Mouse (Mus musculus) mesoderm, embryonic 11.5 days (tissue): ENCODE measurements around the gene Rbfox1.

Experiments
- DNase-seq: peaks from one replicate; pipeline ENCODE4 v3.0.0-alpha.2; 2012; ENCODE audit warnings: low read depth, low spot score

Rbfox1 gene

DNA sequence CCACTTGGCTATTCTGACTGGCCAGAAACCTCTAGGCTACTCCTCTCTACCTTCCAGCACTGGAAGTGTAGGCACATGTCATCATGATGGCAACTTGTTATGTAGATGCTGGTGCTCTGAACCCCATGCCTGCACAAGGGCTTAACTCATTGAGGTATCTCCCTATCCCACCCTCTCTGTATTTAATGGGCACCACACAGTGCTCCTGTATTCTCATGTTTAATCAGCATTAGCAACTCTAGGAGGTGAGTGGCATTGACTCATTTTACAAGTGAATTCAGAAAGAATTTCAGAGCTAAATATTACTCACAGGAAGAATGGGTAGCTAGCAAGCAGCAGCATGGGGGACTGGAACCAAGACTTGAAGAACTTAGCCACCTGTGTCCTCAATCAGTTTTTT is 321.3 kb downstream of the Rbfox1 start:
- DNase-seq = no peak

DNA sequence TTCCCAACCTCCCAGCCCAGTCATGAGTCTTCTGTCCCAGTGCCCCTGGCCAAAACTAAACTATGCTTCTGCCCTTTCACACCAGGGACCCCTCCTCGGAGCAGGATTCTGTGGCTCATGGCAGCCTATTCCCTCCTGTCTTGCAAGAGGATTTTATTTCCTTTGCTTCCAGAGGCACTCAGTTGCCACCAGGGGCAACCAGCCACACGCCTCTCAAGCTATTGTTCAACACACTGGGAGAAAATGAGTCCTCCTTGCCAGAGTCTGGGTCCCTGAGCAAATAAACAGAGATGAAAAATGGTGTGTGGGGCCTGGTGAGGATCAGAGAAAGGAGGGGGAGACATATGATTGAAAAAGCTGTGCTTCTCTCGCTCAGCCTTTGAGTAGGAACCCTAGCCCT is 327.8 kb downstream of the Rbfox1 start:
- DNase-seq = peak; percentile 5

DNA sequence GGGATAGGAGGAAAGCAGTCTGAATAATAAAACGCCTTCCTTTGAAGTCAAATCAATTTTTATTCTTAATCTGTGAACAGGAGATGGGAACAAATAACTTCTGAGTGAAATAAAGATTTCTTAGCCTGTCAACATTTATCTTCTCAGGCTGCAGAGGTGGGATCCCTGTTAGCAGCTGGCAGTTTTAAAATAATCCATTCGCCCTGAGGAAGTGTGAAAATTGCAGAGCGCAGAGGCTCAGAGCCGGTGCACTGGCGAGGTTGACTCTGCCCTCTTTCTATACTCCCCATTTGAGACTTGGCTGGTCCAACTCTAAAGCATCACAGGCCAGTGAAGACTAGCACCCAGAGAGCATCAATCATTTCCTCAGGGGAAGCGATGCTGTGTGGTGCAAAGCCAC is 342.3 kb downstream of the Rbfox1 start:
- DNase-seq = no peak

DNA sequence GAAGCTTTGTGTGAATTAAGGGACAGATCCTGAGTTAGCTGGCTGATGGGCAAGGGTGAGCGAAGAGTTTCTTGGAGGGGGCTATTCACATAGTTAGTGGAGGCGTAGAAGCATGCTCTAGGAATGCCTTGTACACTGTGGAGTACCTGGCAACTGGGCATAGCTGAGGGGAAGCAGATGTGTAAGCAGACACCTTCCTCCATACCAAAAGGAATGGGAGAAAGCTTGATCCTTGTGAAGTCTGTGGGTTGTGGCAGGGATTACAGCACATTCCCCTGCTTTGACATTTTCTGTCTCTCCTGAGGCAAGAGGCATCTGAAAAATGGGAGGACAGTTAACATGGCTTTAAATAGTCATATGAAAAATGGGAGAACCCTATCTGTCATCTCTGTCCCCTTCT is 347.8 kb downstream of the Rbfox1 start:
- DNase-seq = no peak

DNA sequence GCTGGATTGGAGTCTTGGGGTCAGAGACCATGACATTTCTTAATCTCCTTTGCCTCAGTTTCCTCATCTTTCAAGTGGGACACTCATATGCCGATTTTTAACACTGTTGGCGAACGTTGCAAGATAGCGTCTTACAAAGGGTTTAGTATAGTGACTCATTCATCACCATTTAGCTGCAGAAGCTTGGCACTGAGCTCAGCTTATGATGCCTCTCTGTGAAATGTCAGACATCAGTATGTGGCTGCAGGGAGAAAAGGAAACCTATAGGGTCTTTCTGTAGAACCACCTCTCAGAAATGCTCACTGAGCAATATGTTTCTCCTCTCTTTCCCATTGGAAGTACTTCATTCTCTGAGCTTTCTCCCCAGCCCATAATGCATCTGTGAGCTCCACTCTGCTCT is 356.2 kb downstream of the Rbfox1 start:
- no peak for DNase-seq

DNA sequence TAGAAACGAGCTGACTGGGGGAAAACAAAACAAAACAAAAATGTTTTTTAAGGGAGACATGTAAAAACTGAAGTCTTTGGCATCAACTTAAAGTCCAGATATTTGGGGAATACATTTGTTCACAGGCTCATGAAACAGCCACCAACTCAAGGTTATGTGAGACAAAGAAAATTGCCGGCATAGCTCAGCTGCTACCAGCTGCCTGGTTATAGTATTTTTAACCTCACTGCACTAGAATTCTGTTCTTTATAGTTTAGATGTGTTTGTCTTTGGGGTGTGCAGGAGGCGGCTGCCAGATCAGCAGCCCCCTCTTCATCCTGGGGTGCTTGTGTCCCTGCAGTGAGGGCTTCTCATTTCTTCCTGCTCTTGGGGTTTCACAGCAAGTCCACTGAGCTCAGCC is 357.3 kb downstream of the Rbfox1 start:
- no peak for DNase-seq

DNA sequence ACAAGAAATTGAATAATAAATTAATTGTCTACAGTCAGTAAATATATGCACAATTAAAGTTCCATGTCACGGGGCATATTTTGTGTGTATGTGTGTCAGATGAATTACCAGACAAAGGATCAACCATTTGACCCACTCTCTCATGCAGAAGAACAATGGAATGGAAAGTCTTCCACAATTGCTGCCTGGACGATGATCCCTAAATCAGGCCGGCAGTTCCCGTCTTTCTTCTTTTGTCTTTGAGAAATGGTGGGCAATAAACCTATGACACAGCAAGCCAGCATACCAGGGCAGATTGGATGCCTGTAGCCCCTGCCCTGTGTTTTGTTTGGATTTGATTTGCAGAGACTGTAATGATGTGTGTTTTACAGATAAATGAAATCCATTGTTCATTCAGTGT is 362.4 kb downstream of the Rbfox1 start:
- DNase-seq = peak; percentile 41

DNA sequence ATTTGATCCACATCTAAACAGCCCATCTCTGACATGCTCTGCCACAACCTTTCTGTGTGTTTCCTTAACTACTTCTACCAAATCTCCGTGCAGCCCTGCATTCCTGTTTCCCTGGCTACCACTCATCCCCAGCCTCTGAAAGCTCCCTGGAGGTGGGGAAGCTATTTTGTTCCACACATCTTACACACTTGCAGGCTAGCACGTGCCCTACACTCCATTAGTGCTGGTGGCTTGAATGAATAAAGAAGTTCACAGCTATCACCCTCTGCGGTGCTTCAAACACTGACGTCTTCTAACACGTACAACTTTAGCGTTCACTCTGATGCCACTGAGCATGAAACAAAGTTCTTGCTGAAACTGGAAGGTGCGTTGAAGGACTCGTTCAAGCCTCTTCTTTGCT is 379.4 kb downstream of the Rbfox1 start:
- no peak for DNase-seq

DNA sequence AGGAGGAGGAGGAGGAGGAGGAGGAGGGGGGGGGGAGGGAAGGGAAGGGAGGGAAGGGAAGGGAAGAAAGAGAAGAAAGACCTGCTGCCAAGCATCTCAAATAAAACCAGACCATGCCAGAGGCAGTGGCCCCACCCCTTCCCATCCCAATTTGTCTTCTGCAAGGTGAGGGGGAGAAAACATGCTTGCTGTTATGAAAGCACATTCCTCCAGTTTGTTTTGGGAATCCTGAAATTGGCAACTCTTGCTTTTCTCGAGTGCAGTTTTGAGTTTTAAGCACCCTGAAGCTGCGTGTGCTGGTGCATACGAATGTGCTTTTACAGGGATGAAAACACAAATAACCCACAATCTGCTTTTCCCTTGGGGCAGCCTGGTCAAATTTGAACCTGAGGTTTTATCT is 380.5 kb downstream of the Rbfox1 start:
- no peak for DNase-seq

DNA sequence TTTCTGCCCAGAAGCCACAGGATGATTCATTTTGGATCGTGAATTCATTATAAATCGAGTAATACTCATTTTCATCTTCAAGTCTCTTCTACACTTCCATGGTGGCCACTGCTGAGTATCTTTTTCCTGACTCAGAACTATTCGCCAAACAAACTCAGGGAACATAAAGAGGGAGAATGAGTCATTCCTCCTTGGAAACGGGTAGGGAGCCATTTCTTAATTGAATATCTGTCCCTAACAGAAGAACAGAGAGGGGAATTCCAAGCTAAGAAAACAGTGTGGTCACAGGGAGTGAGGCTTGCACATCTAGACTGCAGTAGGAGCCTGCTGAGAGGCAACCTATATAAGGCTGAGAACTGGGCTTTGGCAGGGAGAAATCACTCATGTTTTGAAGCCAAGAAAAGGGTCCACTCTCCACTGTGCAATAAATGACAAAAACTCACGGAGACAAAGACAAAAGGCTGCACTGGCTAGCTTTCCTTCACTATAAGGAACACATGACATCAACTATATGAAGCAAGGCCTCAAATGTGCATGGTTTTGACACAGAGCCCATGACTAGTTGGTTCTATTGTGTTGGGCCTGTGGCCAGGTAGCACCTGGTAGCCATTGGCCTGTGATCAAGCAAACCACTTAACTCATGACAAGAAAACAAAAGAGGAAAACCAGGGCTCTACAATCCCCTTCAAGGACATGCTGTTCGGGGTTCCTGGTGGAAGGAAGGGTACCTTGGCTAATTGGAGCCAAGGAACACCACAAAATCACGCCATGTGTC is 386.6 kb downstream of the Rbfox1 start:
- DNase-seq = no peak

DNA sequence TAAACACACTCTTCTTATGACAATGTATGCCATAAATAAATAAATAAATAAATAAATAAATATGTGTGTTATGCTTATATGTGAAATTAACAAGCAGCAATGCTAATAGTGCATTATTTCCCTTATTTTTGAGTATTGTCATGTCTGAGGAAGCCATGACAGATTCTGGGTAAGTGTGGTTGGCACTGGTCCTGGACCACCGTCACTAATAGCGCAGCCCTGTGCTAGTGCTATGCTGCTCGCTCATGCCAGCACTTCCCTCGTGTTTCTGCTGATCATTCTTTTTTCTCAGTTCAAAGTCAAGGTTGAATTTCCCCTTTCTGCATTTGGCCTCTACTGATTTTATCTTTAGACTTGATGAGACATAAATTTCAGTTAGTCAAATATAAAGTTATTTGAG is 398.3 kb downstream of the Rbfox1 start:
- DNase-seq = no peak

DNA sequence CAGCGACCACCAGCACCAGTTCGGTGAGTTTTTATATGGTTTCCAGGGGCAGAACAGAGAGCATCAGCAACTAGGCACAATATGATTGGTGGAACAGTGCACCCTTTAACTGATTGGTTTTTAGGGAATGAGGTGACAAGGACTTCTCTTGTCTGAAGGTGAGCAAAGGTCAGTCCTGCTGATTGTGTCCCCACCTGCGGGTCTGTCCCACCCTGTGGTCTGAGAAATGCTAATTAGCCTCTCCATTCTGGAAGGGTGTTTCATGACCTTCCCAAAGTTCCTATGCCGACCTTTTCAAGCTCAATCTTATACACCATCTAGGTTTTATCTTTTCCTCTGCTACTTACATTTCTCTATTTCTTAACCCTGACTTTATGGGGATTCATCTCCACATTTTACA is 399.2 kb downstream of the Rbfox1 start:
- no peak for DNase-seq

DNA sequence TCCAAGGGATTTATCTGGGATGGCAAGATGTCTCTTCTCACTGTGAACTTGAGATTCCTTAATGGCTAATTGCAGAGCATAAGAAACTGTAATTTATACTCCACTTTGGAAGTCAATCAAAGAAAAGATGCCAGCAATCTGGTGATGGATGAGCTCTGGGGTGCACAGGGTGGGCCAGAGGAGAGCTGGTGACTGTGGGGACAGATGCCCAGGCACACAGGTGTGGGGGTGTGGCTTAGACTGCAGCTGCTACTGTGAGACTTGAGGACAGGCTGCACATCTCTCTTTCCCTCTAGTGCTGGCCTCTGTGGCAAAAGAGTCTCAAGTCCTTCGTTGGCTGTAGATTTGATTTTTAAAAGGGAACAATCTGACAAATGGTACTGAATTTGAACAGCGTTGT is 402.5 kb downstream of the Rbfox1 start:
- peak; percentile 18 for DNase-seq

DNA sequence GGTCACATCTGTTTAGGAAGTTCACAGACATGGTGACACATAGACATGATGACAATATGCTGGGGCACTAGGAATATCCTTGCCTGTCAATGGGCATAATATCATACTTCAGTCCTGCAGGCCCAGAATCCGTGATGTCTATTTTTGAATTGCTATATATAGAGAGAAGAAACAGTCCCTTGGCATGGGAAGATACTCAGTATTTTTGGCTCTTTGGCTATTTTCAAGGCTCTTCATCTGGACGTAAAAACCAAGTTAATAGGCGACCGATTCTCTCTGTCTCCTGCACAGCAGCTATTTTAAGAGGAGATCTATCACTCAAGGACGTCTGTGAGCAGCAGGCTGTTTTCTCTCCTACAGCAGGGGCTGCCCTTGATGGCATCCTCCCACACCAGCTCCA is 415.0 kb downstream of the Rbfox1 start:
- no peak for DNase-seq

DNA sequence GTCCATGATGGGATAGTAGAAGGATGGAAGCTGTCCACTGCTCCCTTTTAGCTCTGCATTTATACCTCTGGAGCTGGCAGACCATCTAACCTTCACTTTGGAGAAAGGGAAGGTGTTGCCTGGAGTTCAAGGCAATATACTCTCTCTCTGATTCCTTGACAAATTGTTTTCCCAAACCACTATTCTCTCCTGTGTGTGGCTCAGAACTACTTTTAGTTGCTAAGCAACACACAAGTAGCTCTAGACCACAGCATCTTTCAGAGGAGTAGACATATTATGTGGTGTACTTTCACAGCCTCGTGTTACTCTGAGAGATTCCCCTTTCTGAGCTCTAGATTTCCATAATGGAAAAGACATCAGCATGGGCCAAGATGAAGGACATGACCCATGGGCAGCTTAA is 417.9 kb downstream of the Rbfox1 start:
- DNase-seq = no peak

DNA sequence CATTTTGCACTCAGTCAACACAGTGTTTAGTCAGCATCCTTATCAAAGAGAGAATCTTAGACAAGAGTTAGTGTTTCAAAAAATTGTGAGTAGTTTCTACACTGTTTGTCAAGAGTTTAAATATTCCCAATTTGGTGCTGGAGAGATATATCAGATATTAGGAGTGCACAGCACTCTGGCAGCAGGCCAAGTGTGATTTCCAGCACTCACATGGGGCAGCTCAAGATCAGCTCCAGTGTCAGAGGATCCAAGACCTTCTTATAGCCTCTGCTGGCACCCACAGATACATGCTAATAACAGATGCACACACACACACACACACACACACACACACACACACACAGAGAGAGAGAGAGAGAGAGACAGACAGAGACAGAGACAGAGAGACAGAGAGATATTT is 424.8 kb downstream of the Rbfox1 start:
- no peak for DNase-seq

DNA sequence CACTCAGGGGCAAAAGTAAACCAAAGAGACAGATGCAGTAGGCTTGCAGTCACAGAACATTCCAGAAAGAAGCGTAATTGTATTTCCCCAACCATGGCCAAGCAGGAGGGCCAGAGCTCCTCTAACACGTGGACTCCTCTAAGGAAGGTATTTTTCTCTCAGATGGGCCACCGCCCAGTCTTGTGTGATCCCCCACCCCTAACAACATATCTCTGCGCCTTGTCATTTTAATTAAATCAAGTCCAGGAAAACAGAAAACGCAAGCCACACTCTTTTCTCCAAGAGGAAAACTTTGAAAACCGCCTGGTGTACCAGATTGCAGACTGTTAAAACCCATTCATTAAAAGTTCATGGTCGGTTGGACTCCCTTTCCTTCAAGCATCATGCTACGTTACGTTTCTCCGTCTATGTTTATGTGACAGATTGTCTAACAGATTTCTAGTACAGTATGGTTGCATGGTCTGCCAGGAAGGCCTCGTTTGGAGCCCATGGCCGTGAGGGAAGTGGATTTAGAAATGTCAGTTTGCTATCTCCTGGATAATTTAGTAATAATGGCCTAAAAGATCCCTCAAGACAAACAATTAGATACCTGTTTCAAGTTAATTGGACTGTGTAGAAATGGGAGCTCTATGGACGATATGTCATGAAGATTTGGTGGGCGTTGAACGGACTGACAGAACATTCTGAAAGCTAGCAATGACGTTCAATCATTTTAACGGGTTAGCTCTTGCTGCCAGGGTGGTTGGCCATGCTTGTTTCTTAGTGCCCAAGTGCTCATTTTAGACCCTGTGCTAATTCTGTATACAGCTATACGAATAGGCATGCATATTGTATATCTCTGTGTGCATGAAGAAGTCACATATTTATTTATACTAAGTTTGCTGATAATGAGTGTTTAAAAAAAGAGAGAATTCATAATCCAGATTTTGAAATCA is 425.9 kb downstream of the Rbfox1 start:
- DNase-seq = no peak

DNA sequence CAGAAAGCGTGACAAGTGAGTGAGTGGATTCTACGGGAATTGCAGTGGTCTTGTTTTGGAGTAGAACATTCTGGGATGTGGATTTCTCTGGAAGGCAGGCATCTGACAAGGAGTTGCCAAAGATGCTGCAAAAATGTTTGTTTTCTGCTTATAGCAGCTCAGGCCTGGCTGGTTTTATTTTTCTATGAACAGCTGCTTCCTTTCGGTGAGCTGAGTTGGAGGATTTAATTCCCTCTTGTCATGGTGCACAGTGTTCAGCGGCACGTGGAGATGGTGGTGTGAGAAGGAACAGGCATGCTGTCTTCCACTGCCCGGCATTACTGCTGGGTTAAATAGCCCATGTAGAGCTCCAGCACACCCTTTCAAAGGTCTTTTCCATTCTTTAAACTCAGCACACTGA is 428.5 kb downstream of the Rbfox1 start:
- DNase-seq = no peak

DNA sequence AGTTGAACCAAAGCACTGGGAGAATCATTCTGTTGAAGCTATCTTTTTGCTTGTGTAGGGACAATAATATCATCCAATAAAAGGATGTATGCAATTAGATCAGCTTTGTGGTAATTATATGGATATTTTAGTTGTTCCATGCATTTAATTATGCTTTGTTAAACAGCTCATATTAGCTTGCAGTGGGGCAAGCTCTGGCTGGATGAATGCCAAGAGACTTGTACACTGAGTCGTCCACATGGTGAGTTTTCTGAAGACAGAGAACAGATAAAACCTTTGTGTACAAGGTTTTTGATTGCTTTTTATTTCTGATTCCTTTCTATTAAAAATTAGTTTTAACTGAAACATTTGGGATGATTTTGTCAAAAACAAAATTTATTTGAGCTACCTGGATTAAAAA is 439.7 kb downstream of the Rbfox1 start:
- no peak for DNase-seq

DNA sequence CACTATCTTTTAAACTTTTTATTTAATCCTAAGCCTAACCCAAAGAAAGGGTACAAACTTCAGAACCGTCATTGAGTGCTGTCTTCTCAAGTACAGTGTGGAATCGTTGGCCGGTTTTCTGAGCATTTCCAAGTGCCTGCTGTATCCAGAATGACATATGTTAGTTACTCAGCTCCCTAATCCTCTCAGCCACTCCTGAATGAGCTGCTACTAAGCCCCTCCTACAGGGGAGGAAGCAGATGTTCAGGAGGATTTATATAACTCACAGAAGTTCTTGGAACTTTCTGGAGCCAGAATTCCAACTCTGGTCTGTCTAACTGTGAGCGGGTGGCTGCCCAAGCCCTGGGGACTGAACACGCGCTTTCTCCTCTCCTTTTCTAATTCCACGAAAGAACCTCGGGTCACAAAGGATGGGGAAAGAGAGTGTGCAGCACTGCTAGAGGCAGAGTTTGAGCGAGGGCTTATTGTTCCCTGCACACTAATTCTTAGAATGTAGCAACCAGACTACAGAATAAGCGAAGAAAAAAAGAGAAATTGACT is 446.3 kb downstream of the Rbfox1 start:
- no peak for DNase-seq

DNA sequence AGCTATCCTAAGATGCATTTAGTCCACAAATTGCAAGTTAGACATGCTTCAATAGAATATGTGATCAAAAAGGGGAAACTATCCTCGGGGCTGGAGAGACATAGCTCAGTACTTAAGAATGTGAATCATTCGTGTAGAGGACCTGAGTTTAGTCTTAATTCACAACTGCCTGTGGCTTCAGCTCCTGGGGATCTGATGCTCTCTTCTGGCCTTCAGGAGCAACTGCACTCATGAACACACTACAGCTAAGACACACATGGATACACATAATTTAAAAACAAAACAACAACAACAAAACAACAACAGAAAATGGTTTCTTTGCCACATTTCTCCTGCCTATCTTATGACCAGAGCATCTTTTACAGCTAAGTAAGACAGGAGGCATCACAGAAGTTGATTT is 448.1 kb downstream of the Rbfox1 start:
- DNase-seq = no peak

DNA sequence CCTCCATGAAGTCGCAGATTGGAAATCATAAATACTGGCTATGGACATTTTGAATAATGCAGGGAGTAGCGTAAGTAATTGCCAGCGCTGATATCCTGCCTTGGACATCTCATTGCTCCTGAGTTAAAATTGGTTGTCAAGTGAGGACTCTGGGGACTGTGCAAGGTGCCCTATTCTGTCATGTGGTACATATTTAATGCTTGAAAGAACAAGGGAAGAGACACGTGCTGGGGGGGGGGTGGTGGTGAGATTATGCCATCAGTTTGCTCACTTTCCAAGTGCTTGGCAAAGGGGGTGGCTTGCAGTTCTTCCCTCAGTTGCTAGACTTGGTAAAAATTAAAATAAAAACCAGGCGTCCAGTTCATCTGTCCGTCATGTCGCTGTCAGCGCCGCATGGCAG is 462.9 kb downstream of the Rbfox1 start:
- no peak for DNase-seq
